Mouse (Mus musculus) testis, postnatal 14 days (tissue): Measurements from ENCODE around the gene Hsd11b2.
A peak's percentile ranks its signal among the peaks of the same experiment; 100 is the strongest.

Experiments
- DNase-seq: peaks from one replicate; pipeline ENCODE4 v3.0.0; 2021; ENCODE audit warnings: low spot score

The Hsd11b2 gene

DNA sequence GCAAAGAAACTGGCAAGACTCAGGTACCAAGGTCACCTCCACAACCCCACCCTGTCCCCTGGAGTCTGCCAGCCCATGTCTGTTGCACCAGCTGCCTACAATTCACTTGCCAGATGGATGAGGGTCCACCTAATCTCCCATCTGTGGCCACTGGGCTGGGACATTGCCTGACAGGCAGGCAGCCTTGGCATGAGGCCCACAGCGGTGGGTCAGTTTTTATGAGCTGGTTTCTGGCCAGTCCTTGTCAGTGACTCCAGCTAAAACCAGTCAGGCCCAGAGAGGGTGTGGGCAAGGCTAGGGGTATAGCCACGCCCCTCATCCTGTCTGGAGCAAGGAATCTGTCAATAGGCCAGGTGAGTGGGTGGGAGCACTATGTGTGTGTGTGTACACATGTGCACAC lies 8.6 kb downstream of the Hsd11b2 start:
- no peak for DNase-seq

- no peak for DNase-seq
Measured at GRCm38 (mm10) chr8:105528206-105528605, 9.7 kb downstream of the Hsd11b2 start.

- no peak for DNase-seq
Measured at GRCm38 (mm10) chr8:105529271-105529670, 10.7 kb downstream of the Hsd11b2 start.

DNA sequence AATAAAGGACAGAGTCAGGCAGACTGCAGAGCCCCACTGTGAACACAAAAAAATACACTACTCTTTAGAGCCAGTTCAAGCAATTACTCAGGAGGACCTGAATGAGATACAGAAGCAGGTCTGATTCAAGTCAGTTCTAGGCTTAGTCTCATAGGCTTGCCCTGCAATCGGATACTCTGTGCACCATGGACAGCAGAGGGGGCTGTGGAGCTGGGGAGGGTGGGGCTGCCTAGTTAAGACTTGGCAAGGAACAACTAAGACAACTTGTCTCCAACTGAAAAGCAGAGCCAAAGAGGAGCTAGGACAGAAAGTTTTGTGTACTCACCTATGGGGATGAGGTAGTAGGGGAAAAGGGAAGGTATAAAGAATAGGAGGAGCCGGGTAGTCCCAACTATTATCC lies 13.2 kb downstream of the Hsd11b2 start:
- no peak for DNase-seq

DNA sequence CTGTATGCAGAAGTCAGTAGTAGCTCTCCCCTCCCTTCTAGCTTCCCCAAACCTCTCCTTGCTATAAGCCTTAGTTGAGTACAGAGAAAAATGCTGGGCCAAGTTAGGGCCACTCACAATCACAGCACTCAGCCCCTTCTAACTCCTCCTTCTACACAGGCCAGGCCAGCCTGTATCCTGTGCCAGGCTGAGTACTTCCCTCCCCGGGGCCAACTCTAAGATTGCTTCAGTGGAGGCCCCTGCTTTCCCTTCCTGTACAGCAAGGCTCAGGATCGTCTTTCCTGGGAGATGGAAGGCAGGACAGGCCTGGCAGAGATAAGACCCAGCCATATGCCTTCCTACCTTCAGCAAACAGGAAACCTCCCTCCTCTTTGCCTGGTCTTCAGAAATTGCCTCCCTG lies 14.9 kb downstream of the Hsd11b2 start:
- DNase-seq = no peak

- no peak for DNase-seq
Measured at GRCm38 (mm10) chr8:105533892-105534329, 15.4 kb downstream of the Hsd11b2 start.

- no peak for DNase-seq
Measured at GRCm38 (mm10) chr8:105536546-105536945, 18.0 kb downstream of the Hsd11b2 start.

- no peak for DNase-seq
Measured at GRCm38 (mm10) chr8:105537011-105537677, 18.6 kb downstream of the Hsd11b2 start.

GRCm38 (mm10) chr8:105538940-105539339 lies 20.4 kb downstream of the Hsd11b2 start:
- no peak for DNase-seq

GRCm38 (mm10) chr8:105542032-105542656 lies 23.6 kb downstream of the Hsd11b2 start:
- DNase-seq = no peak

GRCm38 (mm10) chr8:105542808-105543207 lies 24.3 kb downstream of the Hsd11b2 start:
- no peak for DNase-seq

DNA sequence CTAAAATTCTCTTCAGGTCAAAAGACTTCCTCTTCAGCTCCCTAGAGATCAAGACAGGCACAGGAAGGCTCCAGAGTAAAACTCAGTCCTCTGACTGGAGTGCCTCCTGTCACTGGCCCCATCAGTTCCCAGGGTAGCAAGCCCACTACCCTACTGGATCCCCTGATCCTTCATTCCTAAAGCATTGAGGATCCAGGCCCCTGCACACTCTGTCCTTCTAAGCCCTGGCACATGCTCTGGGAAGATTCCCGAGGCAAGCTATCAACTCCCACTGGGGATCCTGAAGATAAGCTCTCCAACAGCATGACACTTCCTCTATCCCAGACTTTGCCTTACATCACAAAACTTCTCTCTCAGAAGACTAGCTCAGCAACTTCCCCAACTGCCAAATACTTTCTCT lies 25.1 kb downstream of the Hsd11b2 start:
- DNase-seq = no peak

DNA sequence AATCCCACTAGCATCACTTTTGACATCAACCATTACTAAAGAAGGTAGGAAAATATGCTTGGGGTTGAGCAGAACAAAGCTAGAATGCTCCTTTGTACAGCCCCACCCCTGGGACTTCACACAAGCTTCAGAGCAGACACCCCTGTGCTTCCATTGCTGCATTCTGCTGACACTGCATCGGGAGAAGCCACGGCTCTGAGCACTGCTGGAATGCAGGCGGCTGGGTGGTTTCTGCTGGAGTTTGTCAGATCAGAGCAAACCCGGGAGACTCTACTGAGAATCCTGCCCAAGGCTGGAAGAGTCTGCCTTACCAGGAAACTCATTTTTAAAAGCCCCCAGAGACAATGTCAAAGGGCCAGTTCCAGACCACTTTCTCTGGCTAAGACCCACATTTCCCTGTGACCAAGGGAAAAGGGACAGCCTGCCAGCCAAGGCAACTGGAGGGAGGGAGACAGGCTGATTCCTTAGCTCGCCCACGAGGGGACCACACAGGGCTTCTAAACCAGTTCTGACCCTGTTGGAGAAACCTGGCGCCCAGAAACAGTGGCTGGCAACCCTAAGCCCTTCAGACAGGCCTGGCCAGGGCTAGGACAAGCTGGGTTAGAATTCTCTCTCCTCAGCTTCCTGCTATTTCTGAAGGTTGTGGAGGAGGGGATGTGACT lies 26.1 kb downstream of the Hsd11b2 start:
- no peak for DNase-seq

- DNase-seq = no peak
Measured at GRCm38 (mm10) chr8:105545249-105545648, 26.7 kb downstream of the Hsd11b2 start.

- DNase-seq = no peak
Measured at GRCm38 (mm10) chr8:105546384-105547350, 28.1 kb downstream of the Hsd11b2 start.

DNA sequence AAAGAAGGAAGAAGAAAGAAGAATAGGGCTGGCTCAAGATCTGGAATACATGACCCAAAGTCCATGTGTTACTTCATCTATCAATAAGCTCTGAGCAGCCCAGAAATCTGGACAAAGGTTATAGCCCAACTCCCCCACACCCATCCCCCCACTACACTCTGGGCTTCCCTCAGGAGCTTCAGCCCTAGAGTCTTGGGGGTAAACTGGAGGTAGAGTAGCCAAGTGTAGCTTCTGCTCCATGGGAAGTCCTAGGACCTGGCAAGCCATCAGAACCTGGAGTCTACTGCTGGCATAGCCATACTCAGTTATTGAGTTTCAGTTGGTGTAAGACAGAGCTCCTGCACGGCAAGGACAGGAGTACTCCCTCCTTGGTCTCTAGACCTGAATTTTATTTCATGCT lies 31.0 kb downstream of the Hsd11b2 start:
- DNase-seq = no peak

DNA sequence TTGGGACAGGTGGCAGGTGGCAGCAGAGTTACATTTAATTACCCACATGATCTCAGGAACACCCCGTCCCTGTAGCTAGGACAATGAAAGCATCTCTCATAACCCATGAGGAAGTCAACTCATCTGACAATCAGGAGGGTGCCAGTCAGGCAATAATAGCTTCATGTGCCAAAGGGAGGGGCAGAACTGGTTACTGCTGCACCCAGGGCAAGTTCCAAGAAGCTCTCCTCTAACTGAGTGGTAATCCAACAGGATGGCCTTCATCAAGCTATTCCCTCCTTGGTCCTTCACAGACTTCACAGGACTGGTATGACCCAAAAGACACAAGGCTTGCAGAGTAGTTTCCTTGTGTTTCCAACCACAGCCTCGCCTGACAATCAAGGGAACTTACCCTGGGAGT lies 31.5 kb downstream of the Hsd11b2 start:
- DNase-seq = no peak

DNA sequence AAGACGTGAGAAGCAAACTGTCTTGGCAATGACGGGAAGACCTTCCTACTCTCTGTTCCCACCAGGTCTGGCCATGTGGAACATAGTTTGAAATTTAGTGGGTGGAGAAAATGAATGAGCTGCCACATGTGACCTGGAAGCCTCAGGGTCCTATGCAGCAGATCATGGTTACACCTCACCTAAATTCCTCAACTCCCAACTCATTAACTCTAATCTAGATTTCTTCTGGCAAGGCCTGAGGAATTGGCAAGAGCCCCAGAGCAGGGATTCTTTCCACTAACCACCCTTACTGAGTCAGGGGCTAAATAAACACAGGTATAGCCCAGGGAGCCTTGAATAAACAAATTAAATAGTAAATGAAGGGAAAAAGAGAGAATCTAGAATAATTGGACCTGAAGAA lies 33.5 kb downstream of the Hsd11b2 start:
- DNase-seq = no peak

DNA sequence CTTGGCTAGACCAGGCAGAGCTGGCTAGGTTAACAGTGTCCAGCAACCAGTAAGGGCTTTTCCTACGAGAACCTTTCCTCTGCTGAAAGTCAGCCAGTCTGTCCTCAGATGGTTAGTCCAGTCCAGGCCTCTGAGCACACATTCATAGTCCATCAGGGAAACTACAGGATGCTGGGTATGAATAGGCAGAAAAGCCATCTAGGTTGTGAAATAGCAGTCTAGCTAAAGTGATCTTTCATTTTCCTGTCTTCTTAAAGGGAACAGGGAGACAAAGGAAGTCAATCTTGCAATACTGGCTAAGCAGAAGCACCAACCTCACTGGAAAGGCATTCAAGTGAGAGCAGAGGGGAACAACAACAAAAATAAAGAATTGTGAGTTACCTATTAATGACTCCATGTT lies 34.3 kb downstream of the Hsd11b2 start:
- DNase-seq = no peak

DNA sequence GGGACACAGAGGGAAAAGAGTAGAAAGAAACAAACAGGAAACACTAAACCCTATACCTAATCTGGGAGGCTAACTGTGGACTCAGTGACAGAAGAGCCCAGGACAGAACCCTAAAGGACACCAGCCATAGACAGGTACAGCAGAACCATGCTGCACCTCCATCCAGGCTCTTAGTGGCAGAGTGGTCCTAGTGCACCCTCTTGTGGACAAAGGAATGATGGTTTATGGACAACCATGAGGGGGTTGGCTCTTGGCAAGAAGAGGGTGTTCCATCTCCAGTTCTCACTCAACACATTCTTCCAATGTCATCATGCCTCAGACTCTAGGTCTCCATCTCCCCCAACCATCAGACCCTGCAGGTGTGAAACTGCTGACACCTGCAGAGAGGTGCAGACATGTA lies 35.5 kb downstream of the Hsd11b2 start:
- peak; percentile 38 for DNase-seq

DNA sequence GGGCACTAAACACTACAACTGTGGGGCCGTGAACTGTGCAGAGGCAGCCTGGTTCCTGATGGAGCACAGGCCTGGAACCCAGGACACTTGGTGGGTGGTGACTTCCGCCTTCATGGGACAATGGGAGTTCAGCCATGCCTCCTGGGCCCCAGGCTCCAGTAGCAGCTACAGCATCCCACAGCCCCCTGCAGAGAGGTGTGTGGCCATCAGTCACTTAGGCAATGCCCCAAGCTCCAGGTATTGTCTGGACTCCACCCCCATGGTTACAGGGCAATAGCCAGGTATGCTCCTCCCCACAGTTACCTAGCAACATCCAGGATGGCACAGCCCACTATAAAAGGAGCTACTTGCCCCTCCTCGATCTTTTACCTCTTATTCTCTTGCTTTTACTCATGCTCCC lies 36.7 kb downstream of the Hsd11b2 start:
- DNase-seq = no peak

DNA sequence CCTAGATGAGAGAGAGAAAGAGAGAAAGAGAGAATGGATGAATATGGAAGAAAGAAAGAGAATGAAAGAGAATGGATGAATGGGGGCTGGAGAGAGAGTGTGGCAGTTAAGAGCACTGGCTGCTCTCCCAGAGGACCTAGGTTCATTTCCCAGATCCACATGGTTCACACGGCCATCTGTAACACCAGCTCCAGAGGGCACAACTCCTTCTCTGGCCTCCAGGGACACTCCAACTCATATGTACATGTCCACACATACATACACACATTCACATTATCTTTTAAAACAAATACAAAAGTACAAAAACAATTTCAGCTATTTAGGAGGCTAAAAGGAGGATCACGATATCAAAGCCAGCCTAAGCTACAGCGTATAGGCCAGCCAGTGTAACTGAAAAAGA lies 44.3 kb downstream of the Hsd11b2 start:
- DNase-seq = no peak
